Mouse (Mus musculus): ENCODE measurements around the gene C2cd3. TPM values are rescaled to one million over a fixed set of nuclear protein-coding genes. Genes with fewer than 3 reads are reported as not detected.
A peak's percentile ranks its signal among the peaks of the same experiment; 100 is the strongest.

The C2cd3 gene
- polyA plus RNA-seq, 1 experiment from 2014 or later, result 25.7 TPM

- no peak for ATAC-seq
- Histone ChIP-seq H3K9ac (ENCODE audit: low read length) (no peak overlapping the region), H3K4me3 (ENCODE audit: low read depth, low read length) (no peak overlapping the region), H3K9me3 (replicated peaks; ENCODE audit: control insufficient read depth, low read length) (no peaks in the 10 kb centered on the region), H3K4me1 (ENCODE audit: control insufficient read depth, insufficient read depth, low read length) (no peaks in the 10 kb centered on the region), H3K4me2 (ENCODE audit: low read length) (no peak overlapping the region), H3K36me3 (ENCODE audit: control insufficient read depth, insufficient read depth, low read length) (peaks cover 83% of the 10 kb centered on the region), H3K27ac (ENCODE audit: low read depth, low read length) (no peak overlapping the region), H3K27me3 (replicated peaks; ENCODE audit: control insufficient read depth, insufficient read depth, low read length) (no peaks in the 10 kb centered on the region)
- DNase-seq (ENCODE audit: low spot score), result no peak
- WGBS, result 93% methylated on average over 11 of the region's 11 CpGs
These were observed 57.9 kb downstream of the C2cd3 start for GRCm38 (mm10) chr7:100429911-100430310.

- DNase-seq (ENCODE audit: low spot score) (peak; percentile 42), ATAC-seq (no peak)
- 54% methylated on average over 5 of the region's 5 CpGs for WGBS
- Histone ChIP-seq H3K4me2 (ENCODE audit: low read length) (no peak overlapping the region), H3K9ac (ENCODE audit: low read length) (no peak overlapping the region), H3K27me3 (replicated peaks; ENCODE audit: control insufficient read depth, insufficient read depth, low read length) (no peaks in the 10 kb centered on the region), H3K9me3 (replicated peaks; ENCODE audit: control insufficient read depth, low read length) (no peaks in the 10 kb centered on the region), H3K4me3 (ENCODE audit: low read depth, low read length) (no peak overlapping the region), H3K4me1 (ENCODE audit: control insufficient read depth, insufficient read depth, low read length) (no peaks in the 10 kb centered on the region), H3K27ac (ENCODE audit: low read depth, low read length) (no peak overlapping the region), H3K36me3 (ENCODE audit: control insufficient read depth, insufficient read depth, low read length) (peaks cover 84% of the 10 kb centered on the region)
These were observed 59.1 kb downstream of the C2cd3 start for GRCm38 (mm10) chr7:100431103-100431502.

GRCm38 (mm10) chr7:100433295-100433694 lies 61.3 kb downstream of the C2cd3 start:
- H3K4me2 ChIP-seq (ENCODE audit: low read length), result no peak overlapping the region
- DNase-seq (ENCODE audit: low spot score), result no peak
- WGBS, result 89% methylated on average over 6 of the region's 6 CpGs
- ATAC-seq, result no peak
- peaks cover 86% of the 10 kb centered on the region for H3K36me3 ChIP-seq (ENCODE audit: control insufficient read depth, insufficient read depth, low read length)
- H3K27ac ChIP-seq (ENCODE audit: low read depth, low read length), result no peak overlapping the region
- no peaks in the 10 kb centered on the region for H3K4me1 ChIP-seq (ENCODE audit: control insufficient read depth, insufficient read depth, low read length)
- no peak overlapping the region for H3K9ac ChIP-seq (ENCODE audit: low read length)
- no peaks in the 10 kb centered on the region for H3K27me3 ChIP-seq (replicated peaks; ENCODE audit: control insufficient read depth, insufficient read depth, low read length)
- no peak overlapping the region for H3K4me3 ChIP-seq (ENCODE audit: low read depth, low read length)
- H3K9me3 ChIP-seq (replicated peaks; ENCODE audit: control insufficient read depth, low read length), result no peaks in the 10 kb centered on the region

- 91% methylated on average over 4 of the region's 4 CpGs for WGBS
- Histone ChIP-seq H3K27me3 (replicated peaks; ENCODE audit: control insufficient read depth, insufficient read depth, low read length) (no peaks in the 10 kb centered on the region), H3K36me3 (ENCODE audit: control insufficient read depth, insufficient read depth, low read length) (peaks cover 89% of the 10 kb centered on the region), H3K27ac (ENCODE audit: low read depth, low read length) (no peak overlapping the region), H3K9ac (ENCODE audit: low read length) (no peak overlapping the region), H3K4me3 (ENCODE audit: low read depth, low read length) (no peak overlapping the region), H3K4me1 (ENCODE audit: control insufficient read depth, insufficient read depth, low read length) (no peaks in the 10 kb centered on the region), H3K4me2 (ENCODE audit: low read length) (no peak overlapping the region), H3K9me3 (replicated peaks; ENCODE audit: control insufficient read depth, low read length) (no peaks in the 10 kb centered on the region)
- no peak for ATAC-seq
- DNase-seq (ENCODE audit: low spot score), result no peak
These were observed 71.7 kb downstream of the C2cd3 start for GRCm38 (mm10) chr7:100443728-100444127.

- peaks cover 91% of the 10 kb centered on the region for H3K36me3 ChIP-seq (ENCODE audit: control insufficient read depth, insufficient read depth, low read length)
These were observed 74.2 kb downstream of the C2cd3 start for GRCm38 (mm10) chr7:100446271-100446670.

GRCm38 (mm10) chr7:100448530-100448929 lies 76.5 kb downstream of the C2cd3 start:
- no peaks in the 10 kb centered on the region for H3K4me1 ChIP-seq (ENCODE audit: control insufficient read depth, insufficient read depth, low read length)
- no peak overlapping the region for H3K4me3 ChIP-seq (ENCODE audit: low read depth, low read length)
- H3K27ac ChIP-seq (ENCODE audit: low read depth, low read length), result no peak overlapping the region
- ATAC-seq (no peak), DNase-seq (ENCODE audit: low spot score) (no peak)
- H3K9ac ChIP-seq (ENCODE audit: low read length), result no peak overlapping the region
- H3K9me3 ChIP-seq (replicated peaks; ENCODE audit: control insufficient read depth, low read length), result no peaks in the 10 kb centered on the region
- H3K27me3 ChIP-seq (replicated peaks; ENCODE audit: control insufficient read depth, insufficient read depth, low read length), result no peaks in the 10 kb centered on the region
- peaks cover 92% of the 10 kb centered on the region for H3K36me3 ChIP-seq (ENCODE audit: control insufficient read depth, insufficient read depth, low read length)
- no peak overlapping the region for H3K4me2 ChIP-seq (ENCODE audit: low read length)
- WGBS, result 96% methylated on average over 12 of the region's 12 CpGs

More at GRCm38 (mm10) chr7:100446271-100446670, 74.2 kb downstream of the C2cd3 start:
- no peaks in the 10 kb centered on the region for H3K27me3 ChIP-seq (replicated peaks; ENCODE audit: control insufficient read depth, insufficient read depth, low read length)
- no peak overlapping the region for H3K4me2 ChIP-seq (ENCODE audit: low read length)
- no peak overlapping the region for H3K27ac ChIP-seq (ENCODE audit: low read depth, low read length)
- no peaks in the 10 kb centered on the region for H3K9me3 ChIP-seq (replicated peaks; ENCODE audit: control insufficient read depth, low read length)
- no peak overlapping the region for H3K4me3 ChIP-seq (ENCODE audit: low read depth, low read length)
- H3K4me1 ChIP-seq (ENCODE audit: control insufficient read depth, insufficient read depth, low read length), result no peaks in the 10 kb centered on the region
- ATAC-seq (no peak), DNase-seq (ENCODE audit: low spot score) (no peak)
- WGBS, result 95% methylated on average over 5 of the region's 5 CpGs
- no peak overlapping the region for H3K9ac ChIP-seq (ENCODE audit: low read length)

GRCm38 (mm10) chr7:100448985-100449384 lies 77.0 kb downstream of the C2cd3 start:
- no peak overlapping the region for H3K4me3 ChIP-seq (ENCODE audit: low read depth, low read length)
- no peaks in the 10 kb centered on the region for H3K27me3 ChIP-seq (replicated peaks; ENCODE audit: control insufficient read depth, insufficient read depth, low read length)
- ATAC-seq (no peak), DNase-seq (ENCODE audit: low spot score) (no peak)
- H3K9me3 ChIP-seq (replicated peaks; ENCODE audit: control insufficient read depth, low read length), result no peaks in the 10 kb centered on the region
- WGBS, result 94% methylated on average over 3 of the region's 3 CpGs
- H3K9ac ChIP-seq (ENCODE audit: low read length), result no peak overlapping the region
- H3K4me1 ChIP-seq (ENCODE audit: control insufficient read depth, insufficient read depth, low read length), result no peaks in the 10 kb centered on the region
- no peak overlapping the region for H3K27ac ChIP-seq (ENCODE audit: low read depth, low read length)
- peaks cover 92% of the 10 kb centered on the region for H3K36me3 ChIP-seq (ENCODE audit: control insufficient read depth, insufficient read depth, low read length)
- no peak overlapping the region for H3K4me2 ChIP-seq (ENCODE audit: low read length)

- Histone ChIP-seq H3K9ac (ENCODE audit: low read length) (no peak overlapping the region), H3K4me3 (ENCODE audit: low read depth, low read length) (no peak overlapping the region), H3K27ac (ENCODE audit: low read depth, low read length) (no peak overlapping the region), H3K9me3 (replicated peaks; ENCODE audit: control insufficient read depth, low read length) (no peaks in the 10 kb centered on the region), H3K36me3 (ENCODE audit: control insufficient read depth, insufficient read depth, low read length) (peaks cover 82% of the 10 kb centered on the region), H3K27me3 (replicated peaks; ENCODE audit: control insufficient read depth, insufficient read depth, low read length) (no peaks in the 10 kb centered on the region), H3K4me1 (ENCODE audit: control insufficient read depth, insufficient read depth, low read length) (no peaks in the 10 kb centered on the region), H3K4me2 (ENCODE audit: low read length) (no peak overlapping the region)
- ATAC-seq (no peak), DNase-seq (ENCODE audit: low spot score) (no peak)
- WGBS, result 57% methylated on average over 1 of the region's 1 CpGs
These were observed 86.1 kb downstream of the C2cd3 start for GRCm38 (mm10) chr7:100458153-100458552.

GRCm38 (mm10) chr7:100459862-100460261 lies 87.8 kb downstream of the C2cd3 start:
- H3K4me1 ChIP-seq (ENCODE audit: control insufficient read depth, insufficient read depth, low read length), result no peaks in the 10 kb centered on the region
- H3K4me3 ChIP-seq (ENCODE audit: low read depth, low read length), result no peak overlapping the region
- WGBS, result 97% methylated on average over 3 of the region's 3 CpGs
- no peaks in the 10 kb centered on the region for H3K27me3 ChIP-seq (replicated peaks; ENCODE audit: control insufficient read depth, insufficient read depth, low read length)
- ATAC-seq (no peak), DNase-seq (ENCODE audit: low spot score) (no peak)
- peaks cover 76% of the 10 kb centered on the region for H3K36me3 ChIP-seq (ENCODE audit: control insufficient read depth, insufficient read depth, low read length)
- H3K9ac ChIP-seq (ENCODE audit: low read length), result no peak overlapping the region
- no peak overlapping the region for H3K27ac ChIP-seq (ENCODE audit: low read depth, low read length)
- H3K9me3 ChIP-seq (replicated peaks; ENCODE audit: control insufficient read depth, low read length), result no peaks in the 10 kb centered on the region
- no peak overlapping the region for H3K4me2 ChIP-seq (ENCODE audit: low read length)
